Mouse (Mus musculus): ENCODE data around the gene Prss50. TPM values are rescaled to one million over a fixed set of nuclear protein-coding genes. Genes with fewer than 3 reads are reported as not detected.

The Prss50 gene
- total RNA-seq, 2 experiments from 2014 or later, result not detected

DNA sequence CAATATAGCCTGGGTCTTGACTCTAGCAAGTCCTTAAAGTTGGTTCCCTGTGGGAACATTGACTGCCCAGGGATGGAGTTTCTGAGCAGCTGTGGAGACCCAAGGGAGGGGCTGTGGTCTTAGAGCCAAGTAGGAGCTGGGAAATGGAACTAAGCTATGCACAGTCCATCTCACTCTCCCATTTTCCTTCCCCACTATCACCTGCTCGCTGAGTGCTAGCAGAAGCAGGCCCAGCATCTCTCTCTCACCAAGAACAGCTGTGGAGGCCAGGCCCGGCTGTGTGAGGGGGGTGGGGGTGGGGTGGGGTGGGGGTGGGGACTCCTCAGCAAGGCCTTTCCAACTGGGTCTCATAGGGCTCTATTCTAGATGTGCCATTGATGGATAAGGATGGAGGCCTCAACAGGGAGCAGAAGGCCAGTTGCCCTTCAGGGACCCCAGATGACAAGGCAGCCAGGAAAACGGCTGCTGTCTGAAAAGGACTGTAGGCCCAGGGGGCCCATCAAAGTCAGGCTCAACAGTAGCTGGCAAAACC, 17.0 kb downstream of the Prss50 start:
- no peak for DNase-seq

DNA sequence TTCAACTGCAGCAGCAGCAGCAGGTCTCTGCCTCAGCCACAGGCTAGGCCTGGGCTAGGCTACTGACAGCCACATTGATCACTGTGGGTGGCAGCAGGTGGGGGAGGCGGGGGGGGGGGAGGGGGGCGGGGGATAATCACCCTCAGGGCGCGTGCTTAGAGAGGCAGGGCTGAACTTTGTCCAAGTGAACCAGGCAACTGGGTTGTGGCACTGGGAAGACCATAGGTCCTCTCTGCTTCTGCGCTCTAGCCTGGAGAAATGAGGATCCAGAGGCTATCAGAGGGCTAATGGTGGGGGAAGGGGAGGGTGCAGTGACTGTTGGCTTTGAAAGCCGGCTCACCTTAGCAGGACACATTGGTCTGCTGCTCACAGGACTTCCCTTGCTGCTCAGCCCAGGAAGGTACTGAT, 17.5 kb downstream of the Prss50 start:
- DNase-seq, result peak in 1 of 2 experiments; percentile 28

DNA sequence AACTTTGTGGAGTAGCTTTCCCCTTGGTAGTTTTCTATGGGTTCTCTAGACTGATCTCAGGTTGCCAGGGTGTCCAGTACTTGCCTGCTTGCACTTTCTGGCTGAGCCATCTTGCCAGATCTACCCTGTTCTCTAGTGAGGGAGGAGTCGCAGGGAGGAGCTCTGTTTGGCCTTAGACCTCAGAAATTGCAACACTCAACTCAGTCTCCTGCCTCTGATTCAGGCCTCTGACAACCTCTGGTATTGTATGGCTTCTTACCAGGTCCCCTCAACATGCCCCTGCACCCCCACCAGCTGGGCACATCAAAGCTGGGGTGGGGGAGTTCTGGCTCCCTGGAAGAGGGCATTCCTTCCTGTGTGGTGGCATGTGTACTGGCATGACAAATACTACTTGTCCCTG, 19.6 kb downstream of the Prss50 start:
- peak; percentile 25 to 37 for DNase-seq

DNA sequence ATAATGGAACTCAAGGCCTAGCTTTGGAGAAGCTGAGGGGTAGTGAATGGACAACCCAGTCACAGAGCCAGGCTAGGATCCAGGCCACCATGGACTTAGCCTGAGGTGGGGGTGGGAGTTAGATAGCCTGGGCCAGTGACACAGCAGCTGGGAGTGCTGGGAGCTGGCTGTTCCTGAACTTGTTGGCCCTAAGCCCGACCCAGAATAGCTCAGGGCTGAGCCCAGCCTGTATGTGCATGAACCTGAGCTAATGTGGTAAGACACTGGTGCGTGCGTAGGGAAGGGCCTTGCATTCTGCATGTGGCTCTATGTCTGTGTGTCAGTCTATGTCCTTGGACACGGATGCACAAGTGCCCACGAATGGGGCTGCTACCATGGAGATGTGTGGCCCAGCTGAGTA, 20.1 kb downstream of the Prss50 start:
- DNase-seq, result peak; percentile 69 to 86

- peak; percentile 48 to 72 for DNase-seq
These were observed 21.6 kb downstream of the Prss50 start, which contains the start of gene Als2cl for GRCm38 (mm10) chr9:110879191-110879920. Gene Als2cl, plus strand, starts transcription at chr9:110879870.

DNA sequence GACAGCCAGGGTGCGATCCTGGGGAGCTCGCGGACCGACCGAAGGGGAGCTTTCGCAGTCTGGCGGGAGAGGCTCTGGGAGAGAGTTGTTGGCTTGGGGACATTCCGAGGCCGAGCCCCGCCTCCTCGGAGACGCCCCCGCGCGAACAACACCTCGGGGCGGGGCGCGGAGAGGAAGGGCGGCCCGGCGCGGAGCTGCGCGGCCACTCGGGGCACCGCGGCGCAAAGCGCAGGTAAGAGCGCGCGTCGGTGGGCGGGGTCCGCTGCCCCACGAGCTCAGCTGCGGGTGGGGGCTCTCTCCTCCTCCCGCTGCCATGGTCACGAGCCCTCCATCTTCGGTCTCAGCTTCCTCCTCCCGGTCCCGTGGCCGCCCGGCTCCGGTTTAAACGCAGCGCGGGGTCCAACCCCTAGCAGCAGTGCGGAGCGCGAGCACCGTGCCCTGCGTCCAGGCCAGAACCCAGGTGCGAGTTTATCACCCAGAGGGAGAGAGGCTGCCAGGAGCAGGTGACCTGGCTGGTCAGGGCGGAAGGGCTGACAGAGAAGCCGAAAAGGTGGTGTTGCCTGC, 22.3 kb downstream of the Prss50 start, which contains the start of gene Tmie:
Gene Tmie (minus strand): TSS at position 116 of the 564 bp plus-strand sequence.
- peak; percentile 85 to 92 for DNase-seq

DNA sequence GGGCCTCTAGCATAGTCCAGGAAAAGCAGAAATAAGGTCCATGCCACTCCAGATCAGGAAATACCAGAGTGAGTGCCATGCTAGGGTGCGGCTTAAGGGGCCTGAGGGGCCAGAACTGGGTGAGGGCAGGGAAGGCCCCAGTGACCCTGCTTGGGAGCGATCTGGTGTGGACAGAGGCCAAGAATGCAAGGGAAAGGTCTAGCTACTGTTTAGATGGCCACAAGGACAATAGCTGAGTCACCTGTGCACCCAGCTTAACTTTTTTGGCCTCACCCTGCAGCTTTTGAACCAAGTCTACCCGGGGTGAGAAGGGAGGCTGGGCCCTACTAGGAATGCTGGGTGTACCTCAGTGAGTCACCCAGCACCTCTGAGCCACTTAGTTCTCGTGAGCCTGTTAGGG, 23.0 kb downstream of the Prss50 start:
- peak; percentile 43 to 54 for DNase-seq

DNA sequence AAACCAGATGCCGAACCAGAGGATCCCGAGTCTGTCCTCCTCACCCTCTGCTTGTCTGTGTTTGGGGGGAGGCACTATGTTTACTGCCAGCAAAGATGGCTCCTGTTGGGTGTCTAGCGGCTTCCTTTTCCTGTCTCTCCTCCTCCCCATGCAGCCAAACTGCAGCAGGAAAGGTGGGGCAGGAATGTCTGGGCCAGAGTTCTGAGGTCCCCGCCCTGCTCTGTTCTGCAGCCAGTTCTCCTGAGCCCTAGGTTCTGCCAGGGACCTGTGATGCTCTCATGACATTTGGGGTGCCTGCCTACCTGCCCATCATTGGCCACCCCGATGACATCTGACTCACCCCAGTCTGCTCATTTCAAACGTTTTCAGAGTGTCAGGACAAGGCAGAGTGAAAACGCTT, 24.2 kb downstream of the Prss50 start:
- peak; percentile 35 to 39 for DNase-seq

DNA sequence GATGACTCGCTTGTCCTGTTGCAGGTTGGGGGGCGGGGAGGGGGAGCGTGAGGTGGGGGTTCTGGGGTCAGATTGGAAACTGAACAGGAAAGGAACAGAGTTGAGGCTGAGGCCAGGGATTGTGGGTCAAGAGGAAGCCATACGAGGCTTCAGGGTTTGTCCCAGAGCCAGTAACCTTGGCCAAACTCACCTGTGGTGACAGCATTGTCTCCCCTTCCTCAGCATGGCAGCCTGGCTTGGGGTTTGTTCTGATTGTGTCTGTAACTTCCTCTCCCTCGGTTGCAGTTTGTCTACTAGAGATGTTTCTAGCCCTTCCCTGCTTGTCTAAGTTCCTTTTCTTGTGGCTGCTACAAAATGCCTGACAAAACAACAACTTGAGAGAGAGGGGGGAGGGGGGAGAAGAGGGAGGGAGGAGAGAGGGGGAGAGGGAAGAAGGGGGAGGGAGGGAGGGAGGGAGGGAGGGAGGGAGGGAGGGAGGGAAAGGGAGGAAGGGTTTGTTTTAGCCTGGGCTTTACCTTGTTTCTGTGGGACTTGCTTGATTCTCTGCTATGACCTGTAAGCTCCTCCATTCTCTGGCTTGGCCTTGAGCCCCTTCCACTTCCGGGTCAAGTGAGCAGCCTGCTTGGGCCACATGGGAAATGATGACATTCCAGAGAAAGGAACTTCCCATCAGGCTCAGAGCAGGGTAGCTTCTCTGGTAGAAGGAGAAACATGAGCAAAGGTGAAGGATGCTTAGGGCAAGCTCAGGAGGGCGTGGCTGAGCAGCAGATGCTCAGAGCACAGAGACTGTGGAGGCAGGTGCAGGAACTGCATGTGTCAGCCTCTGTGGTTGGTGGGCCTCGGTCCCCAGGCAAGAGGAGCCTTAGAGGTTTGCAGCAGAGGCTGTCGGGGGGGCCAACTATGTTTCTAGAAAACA, 29.9 kb downstream of the Prss50 start:
- no peak for DNase-seq

- no peak for DNase-seq
These were observed 31.2 kb downstream of the Prss50 start for GRCm38 (mm10) chr9:110888935-110889334.

DNA sequence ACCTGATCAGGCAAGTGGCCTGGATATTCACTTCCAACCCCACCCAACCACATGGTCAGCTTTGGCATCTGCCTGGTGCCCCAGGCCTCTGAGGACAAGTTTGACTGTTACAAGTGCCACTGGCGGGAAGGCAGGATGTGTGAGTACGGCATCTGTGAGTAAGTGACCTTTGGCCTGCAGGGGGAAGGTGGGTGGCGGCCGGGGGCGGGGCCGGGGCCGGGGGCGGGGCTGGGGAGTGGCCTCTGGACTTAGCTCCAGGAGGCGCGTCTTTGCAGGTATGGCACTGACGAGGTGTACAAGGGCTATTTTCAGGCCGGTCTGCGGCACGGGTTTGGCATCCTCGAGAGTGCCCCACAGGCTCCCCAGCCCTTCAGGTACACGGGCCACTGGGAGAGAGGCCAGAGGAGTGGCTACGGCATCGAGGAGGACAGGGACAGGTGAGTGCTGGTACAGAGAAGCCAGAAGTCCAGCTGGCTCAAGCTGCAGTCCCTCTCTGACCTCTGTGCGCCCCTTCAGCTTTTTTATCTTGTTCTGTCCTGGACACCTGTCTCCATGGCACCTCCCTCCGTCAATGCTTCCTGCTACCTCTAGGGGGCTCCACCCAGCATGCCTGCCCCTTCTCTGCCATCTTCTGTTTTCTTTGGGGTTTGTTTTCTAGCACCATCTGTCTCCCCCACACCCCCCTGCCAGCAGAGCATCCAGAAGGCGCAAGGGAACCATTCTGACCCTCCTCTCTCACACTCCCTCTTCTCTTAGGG, 32.4 kb downstream of the Prss50 start:
- DNase-seq, result no peak

GRCm38 (mm10) chr9:110891077-110891828, 33.5 kb downstream of the Prss50 start:
- DNase-seq, result peak in 1 of 2 experiments; percentile 34

DNA sequence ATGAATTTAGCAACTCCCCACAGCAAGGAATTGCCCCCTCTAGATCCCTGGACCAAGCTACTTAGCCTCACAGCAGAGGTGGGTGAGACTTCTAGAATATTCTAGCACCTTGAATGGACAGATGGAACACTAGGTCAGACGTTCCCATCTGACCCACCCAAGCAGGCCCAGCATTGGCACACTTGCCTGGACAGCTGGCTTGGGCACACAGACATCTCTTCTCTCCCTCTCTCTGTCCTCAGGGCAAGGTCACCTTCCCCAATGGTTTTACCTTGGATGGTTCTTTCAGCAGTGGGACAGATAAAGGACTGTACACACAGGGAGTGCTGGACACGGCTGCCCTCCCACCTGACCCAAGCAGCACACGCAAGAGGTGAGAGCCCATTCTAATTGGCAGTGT, 34.8 kb downstream of the Prss50 start:
- no peak for DNase-seq

- no peak for DNase-seq
These were observed 35.7 kb downstream of the Prss50 start for GRCm38 (mm10) chr9:110893429-110893828.

- no peak for DNase-seq
These were observed 37.7 kb downstream of the Prss50 start for GRCm38 (mm10) chr9:110895507-110895906.

- no peak for DNase-seq
These were observed 38.2 kb downstream of the Prss50 start for GRCm38 (mm10) chr9:110895994-110896393.

DNA sequence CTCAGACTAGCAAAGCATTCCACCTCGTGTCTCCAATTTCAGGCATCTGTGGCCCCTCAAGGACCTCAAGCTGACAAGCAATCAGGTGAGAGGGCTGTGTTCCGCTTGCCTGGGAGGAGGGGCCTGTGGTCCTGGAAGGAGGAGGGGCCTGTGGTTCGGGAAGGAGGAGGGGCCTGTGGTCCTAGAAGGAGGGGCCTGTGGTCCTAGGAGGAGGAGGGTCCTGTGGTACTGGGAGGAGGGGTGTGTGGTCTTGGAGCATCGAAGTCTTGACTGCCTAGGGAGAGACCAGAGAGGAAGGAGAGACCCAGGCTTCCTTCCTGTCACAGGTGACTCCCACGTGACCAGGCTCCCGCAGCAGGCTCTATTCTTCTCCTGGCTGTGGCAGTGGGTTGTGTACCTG, 38.8 kb downstream of the Prss50 start:
- DNase-seq, result no peak

GRCm38 (mm10) chr9:110899451-110900008, 41.8 kb downstream of the Prss50 start:
- no peak for DNase-seq

GRCm38 (mm10) chr9:110901204-110901603, 43.4 kb downstream of the Prss50 start:
- no peak for DNase-seq

DNA sequence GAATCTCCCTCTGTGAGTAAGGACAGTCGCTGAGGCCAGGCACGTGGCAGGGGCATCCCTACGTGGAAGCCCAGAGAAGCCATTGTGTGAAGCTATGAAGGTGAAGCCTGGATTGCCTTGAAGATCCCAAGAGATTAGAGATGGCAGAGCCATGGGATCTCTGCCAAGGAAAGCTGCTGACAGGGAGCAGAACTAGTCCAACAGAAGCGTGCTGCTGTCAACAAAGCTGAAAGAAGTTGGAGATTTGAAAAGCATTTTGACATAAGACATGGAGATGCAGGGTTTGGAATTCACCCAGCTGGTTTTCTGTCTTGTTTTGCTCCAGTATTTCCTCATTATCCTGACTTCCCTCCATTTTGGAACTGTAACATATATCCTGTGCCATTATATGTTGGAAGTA, 44.5 kb downstream of the Prss50 start:
- DNase-seq, result no peak

Data from adrenal gland, postnatal 36 days (tissue).